Mouse (Mus musculus) cerebellum, adult (tissue): ENCODE results near the gene Ccr9.
"Not testable (repeated sequence)": the region's sequence is repeated elsewhere in the genome, so short reads cannot be mapped to it uniquely, and the experiment has no call there.

Experiments
- ATAC-seq: cut with Nextera tagmentation; 2 replicates; pipeline ENCODE4 v1.9.2; 2017; ENCODE audit warnings: mild to moderate bottlenecking, moderate library complexity, mixed read lengths; ENCODE audit not compliant: insufficient number of reproducible peaks, low FRiP score, low TSS enrichment

The Ccr9 gene

GRCm38 (mm10) chr9:123678327-123679105, at the start of gene Ccr9, which contains the start of gene Slc6a20a:
Gene Ccr9, plus strand, starts transcription at chr9:123678439.
Gene Slc6a20a, minus strand, starts transcription at chr9:123678885.
- no peak for ATAC-seq

- ATAC-seq: no peak
Observed at GRCm38 (mm10) chr9:123631666-123632065, 46.6 kb upstream of the Ccr9 start.

GRCm38 (mm10) chr9:123632281-123632680, 46.0 kb upstream of the Ccr9 start, which contains the start of gene Slc6a20b:
Gene Slc6a20b, minus strand, starts transcription at chr9:123632565.
- ATAC-seq: no peak

- ATAC-seq: no peak
Observed at GRCm38 (mm10) chr9:123632993-123633392, 45.2 kb upstream of the Ccr9 start.

- ATAC-seq: no peak
Observed at GRCm38 (mm10) chr9:123636771-123637170, 41.5 kb upstream of the Ccr9 start.

- no peak for ATAC-seq
Observed at GRCm38 (mm10) chr9:123638231-123638630, 40.0 kb upstream of the Ccr9 start.

GRCm38 (mm10) chr9:123638668-123639089, 39.6 kb upstream of the Ccr9 start:
- ATAC-seq: peak; percentile 61; the same call in 1 of the 2 replicates

- ATAC-seq: no peak
Observed at GRCm38 (mm10) chr9:123640106-123640505, 38.1 kb upstream of the Ccr9 start.

GRCm38 (mm10) chr9:123649785-123650511, 28.3 kb upstream of the Ccr9 start:
- ATAC-seq: no peak

- ATAC-seq: no peak
Observed at GRCm38 (mm10) chr9:123651369-123651768, 26.9 kb upstream of the Ccr9 start.

GRCm38 (mm10) chr9:123657457-123657856, 20.8 kb upstream of the Ccr9 start:
- no peak for ATAC-seq

- ATAC-seq: no peak
Observed at GRCm38 (mm10) chr9:123658981-123659380, 19.3 kb upstream of the Ccr9 start.

- not testable (repeated sequence) for ATAC-seq
Observed at GRCm38 (mm10) chr9:123659986-123660676, 18.1 kb upstream of the Ccr9 start.

GRCm38 (mm10) chr9:123665645-123666044, 12.6 kb upstream of the Ccr9 start:
- ATAC-seq: no peak

GRCm38 (mm10) chr9:123679198-123679597, 959 bp downstream of the Ccr9 start:
- no peak for ATAC-seq

- no peak for ATAC-seq
Observed at GRCm38 (mm10) chr9:123683704-123684103, 5.5 kb downstream of the Ccr9 start.

- ATAC-seq: no peak
Observed at GRCm38 (mm10) chr9:123686206-123686605, 8.0 kb downstream of the Ccr9 start.

- ATAC-seq: no peak
Observed at GRCm38 (mm10) chr9:123688227-123688626, 10.0 kb downstream of the Ccr9 start.

GRCm38 (mm10) chr9:123695634-123696302, 17.5 kb downstream of the Ccr9 start:
- no peak for ATAC-seq

GRCm38 (mm10) chr9:123701822-123702221, 23.6 kb downstream of the Ccr9 start:
- no peak for ATAC-seq
